Mouse (Mus musculus) hindbrain, postnatal 0 days (tissue): ENCODE results near the gene Hist1h2bh. TPM values are rescaled to one million over a fixed set of nuclear protein-coding genes. Genes with fewer than 3 reads are reported as not detected.
"Not testable (repeated sequence)": the region's sequence is repeated elsewhere in the genome, so short reads cannot be mapped to it uniquely, and the experiment has no call there.

Experiments
- ATAC-seq: fragments of 200-750 bp; cut with Nextera tagmentation; 2 replicates; pipeline ENCODE4 v1.8.0; 2017; ENCODE audit warnings: mild to moderate bottlenecking, moderate TSS enrichment, moderate library complexity
- DNase-seq: peaks from one replicate; pipeline ENCODE4 v3.0.0-alpha.2; 2015; ENCODE audit warnings: low spot score
- H3K27ac ChIP-seq: fragments of 300-500 bp; sonication (generic); 2 replicates; pipeline ENCODE4 v1.5.1; 2014; ENCODE audit warnings: mild to moderate bottlenecking
- H3K27me3 ChIP-seq: fragments of 300-500 bp; sonication (generic); 2 replicates; pipeline ENCODE4 v1.6.1; 2014; ENCODE audit warnings: low read length, mixed read lengths; ENCODE audit not compliant: insufficient read depth
- H3K36me3 ChIP-seq: fragments of 300-500 bp; sonication (generic); 2 replicates; pipeline ENCODE4 v1.6.1; 2014; ENCODE audit warnings: low read length, mixed read lengths; ENCODE audit not compliant: insufficient read depth
- H3K4me1 ChIP-seq: fragments of 300-500 bp; sonication (generic); 2 replicates; pipeline ENCODE4 v1.6.1; 2014; ENCODE audit warnings: antibody characterized with exemption, low read length, mixed read lengths; ENCODE audit not compliant: insufficient read depth
- H3K4me2 ChIP-seq: fragments of 300-500 bp; sonication (generic); 2 replicates; pipeline ENCODE4 v1.6.1; 2014; ENCODE audit warnings: low read depth, mild to moderate bottlenecking, low read length, moderate library complexity, mixed read lengths
- H3K4me3 ChIP-seq: fragments of 300-500 bp; sonication (generic); 2 replicates; pipeline ENCODE4 v1.5.1; 2014; ENCODE audit warnings: low read length
- H3K9ac ChIP-seq: fragments of 300-500 bp; sonication (generic); replicated peaks from 2 replicates; pipeline ENCODE4 v1.6.1; 2014; ENCODE audit warnings: mild to moderate bottlenecking, low read length, moderate library complexity, mixed read lengths
- H3K9me3 ChIP-seq: fragments of 300-500 bp; sonication (generic); 2 replicates; pipeline ENCODE4 v1.6.1; 2016; ENCODE audit warnings: low read length, mixed read lengths
- CTCF ChIP-seq: IDR thresholded peaks from 2 replicates; pipeline ENCODE4 v1.5.1; 2016; ENCODE audit warnings: antibody characterized with exemption, control low read depth, low read depth
- WGBS: fragments of 180-500 bp; shearing (Covaris S2); extraction: QIAGEN DNeasy Blood & Tissue Kit; methylation state at CpG from one replicate; pipeline ENCODE4 v1.1.7; 2014; 5-methylcytosine and 5-hydroxymethylcytosine counted together
- polyA plus RNA-seq: library from polyadenylated mRNA; unstranded; fragments of >200 nt; fragmentation: Nextera tagmentation; extraction: Ambion mirVana; gene quantifications from 2 replicates; pipeline ENCODE4 v1.2.1, GENCODE M21; 2015
- total RNA-seq: library from RNA; depleted of rRNA; stranded (reverse); fragments of >200 nt; gene quantifications from 2 replicates; pipeline ENCODE4 v1.2.3, GENCODE M21; 2014; rRNA removed

Hist1h2bh gene
- 65.9 and 103 TPM in 2 replicates for total RNA-seq
- 0.13 and 0.35 TPM in 2 replicates for polyA plus RNA-seq

GRCm38 (mm10) chr13:23542999-23543607 is at the start of gene Hist1h2bh:
Gene Hist1h2bh, minus strand, starts transcription at chr13:23543392.
- H3K9me3 ChIP-seq, H3K36me3 ChIP-seq, H3K4me1 ChIP-seq, H3K27me3 ChIP-seq: not testable (repeated sequence)
- WGBS: under 1% methylated on average over 35 of the region's 42 CpGs
- ATAC-seq (peak; percentile 88), DNase-seq (peak; percentile 91)
- Histone ChIP-seq H3K4me3 (peak within 1 kb of the TSS; percentile 47), H3K9ac (peak within 1 kb of the TSS; percentile 21; the same call in 1 of the 2 replicates), H3K4me2 (peak within 1 kb of the TSS; percentile 79), H3K27ac (peak within 1 kb of the TSS; percentile 88)

- DNase-seq (no peak), ATAC-seq (no peak)
- Histone ChIP-seq H3K9ac (no peak overlapping the region), H3K36me3 (no peaks in the 10 kb centered on the region), H3K4me3 (no peak overlapping the region), H3K27ac (no peak overlapping the region), H3K4me2 (no peak overlapping the region), H3K9me3 (no peaks in the 10 kb centered on the region), H3K4me1 (no peaks in the 10 kb centered on the region), H3K27me3 (no peaks in the 10 kb centered on the region)
- TF ChIP-seq CTCF: no peak
- 63% methylated on average over 7 of the region's 7 CpGs for WGBS
Measured at GRCm38 (mm10) chr13:23592614-23593013, 49.4 kb upstream of the Hist1h2bh start.

- H3K4me3 ChIP-seq, H3K9me3 ChIP-seq, ATAC-seq, H3K27ac ChIP-seq, H3K4me1 ChIP-seq, H3K36me3 ChIP-seq, H3K9ac ChIP-seq, H3K27me3 ChIP-seq, H3K4me2 ChIP-seq, DNase-seq: not testable (repeated sequence)
- 92% methylated on average over 7 of the region's 7 CpGs for WGBS
Measured at GRCm38 (mm10) chr13:23591886-23592285, 48.7 kb upstream of the Hist1h2bh start.

- ATAC-seq (no peak), DNase-seq (no peak)
- Histone ChIP-seq H3K4me2 (no peak overlapping the region), H3K27me3 (no peaks in the 10 kb centered on the region), H3K4me1 (no peaks in the 10 kb centered on the region), H3K4me3 (no peak overlapping the region), H3K27ac (no peak overlapping the region), H3K36me3 (no peaks in the 10 kb centered on the region), H3K9me3 (no peaks in the 10 kb centered on the region), H3K9ac (no peak overlapping the region)
- TF ChIP-seq CTCF: no peak
- WGBS: 95% methylated on average over 7 of the region's 7 CpGs
Measured at GRCm38 (mm10) chr13:23591206-23591605, 48.0 kb upstream of the Hist1h2bh start.

- Histone ChIP-seq H3K27ac (peak overlapping the region; percentile 67; the same call in 1 of the 2 replicates), H3K4me2 (peak overlapping the region; percentile 94), H3K4me3 (peak overlapping the region; percentile 49), H3K4me1 (peaks cover 6% of the 10 kb centered on the region; the same call in 1 of the 2 replicates), H3K9me3 (no peaks in the 10 kb centered on the region), H3K36me3 (no peaks in the 10 kb centered on the region), H3K9ac (peak overlapping the region; percentile 21; the same call in 1 of the 2 replicates), H3K27me3 (no peaks in the 10 kb centered on the region)
- ATAC-seq (no peak), DNase-seq (no peak)
- TF ChIP-seq CTCF: no peak
- WGBS: 0% methylated on average over 1 of the region's 1 CpGs
Measured at GRCm38 (mm10) chr13:23586940-23587225, 43.7 kb upstream of the Hist1h2bh start.

GRCm38 (mm10) chr13:23586099-23586939 is 43.1 kb upstream of the Hist1h2bh start:
- no peak for TF ChIP-seq CTCF
- H3K4me1 ChIP-seq: peaks cover 8% of the 10 kb centered on the region; the same call in 1 of the 2 replicates
- DNase-seq (peak; percentile 24), ATAC-seq (no peak)
- no peaks in the 10 kb centered on the region for H3K27me3 ChIP-seq
- H3K9me3 ChIP-seq: no peaks in the 10 kb centered on the region
- peak overlapping the region; percentile 67 for H3K27ac ChIP-seq
- H3K4me3 ChIP-seq: peak overlapping the region; percentile 49
- H3K4me2 ChIP-seq: peak overlapping the region; percentile 94
- 1% methylated on average over 22 of the region's 22 CpGs for WGBS
- H3K36me3 ChIP-seq: no peaks in the 10 kb centered on the region
- peak overlapping the region; percentile 21 for H3K9ac ChIP-seq

GRCm38 (mm10) chr13:23585442-23586098 is 42.4 kb upstream of the Hist1h2bh start:
- peak overlapping the region; percentile 49 for H3K4me3 ChIP-seq
- H3K27me3 ChIP-seq, H3K9me3 ChIP-seq, H3K4me1 ChIP-seq, H3K36me3 ChIP-seq: not testable (repeated sequence)
- peak overlapping the region; percentile 68 for H3K9ac ChIP-seq
- under 1% methylated on average over 18 of the region's 36 CpGs for WGBS
- peak overlapping the region; percentile 94 for H3K4me2 ChIP-seq
- DNase-seq (peak; percentile 91), ATAC-seq (peak; percentile 89)
- peak overlapping the region; percentile 92 for H3K27ac ChIP-seq
